Mouse (Mus musculus) adrenal gland, adult 18-20 months (tissue): ENCODE measurements around the gene Siae. TPM values are rescaled to one million over a fixed set of nuclear protein-coding genes. Genes with fewer than 3 reads are reported as not detected.
A peak's percentile ranks its signal among the peaks of the same experiment; 100 is the strongest.

ENCODE experiments used
- DNase-seq, 2 experiments: peaks; one replicate each; pipeline ENCODE4 v3.0.0; 2021 to 2022; ENCODE audit warnings: low spot score in 2 of 2
- long read RNA-seq, 2 experiments: library from polyadenylated mRNA; stranded (forward); transcript quantifications; one replicate each; pipeline ENCODE4 v2.0.0; 2021
- total RNA-seq, 2 experiments: library from RNA; stranded (reverse); gene quantifications; 1 replicate in 1 of 2; 2 replicates in 1 of 2; pipeline ENCODE4 v1.2.3; 2021

The Siae gene
- 10 to 100 TPM; 16.2 to 17.7 TPM for total RNA-seq
- long read RNA-seq, experiment 1, full-length matches to known transcripts, result 3 of 3 reads
- long read RNA-seq, experiment 1, partial matches to known transcripts, result 0 of 3 reads
- long read RNA-seq, experiment 1, other reads (novel, unspliced or antisense), result 0 of 3 reads
- long read RNA-seq, experiment 2, full-length matches to known transcripts, result 11 of 15 reads
- long read RNA-seq, experiment 2, partial matches to known transcripts, result 3 of 15 reads
- long read RNA-seq, experiment 2, other reads (novel, unspliced or antisense), result 1 of 15 reads

DNA sequence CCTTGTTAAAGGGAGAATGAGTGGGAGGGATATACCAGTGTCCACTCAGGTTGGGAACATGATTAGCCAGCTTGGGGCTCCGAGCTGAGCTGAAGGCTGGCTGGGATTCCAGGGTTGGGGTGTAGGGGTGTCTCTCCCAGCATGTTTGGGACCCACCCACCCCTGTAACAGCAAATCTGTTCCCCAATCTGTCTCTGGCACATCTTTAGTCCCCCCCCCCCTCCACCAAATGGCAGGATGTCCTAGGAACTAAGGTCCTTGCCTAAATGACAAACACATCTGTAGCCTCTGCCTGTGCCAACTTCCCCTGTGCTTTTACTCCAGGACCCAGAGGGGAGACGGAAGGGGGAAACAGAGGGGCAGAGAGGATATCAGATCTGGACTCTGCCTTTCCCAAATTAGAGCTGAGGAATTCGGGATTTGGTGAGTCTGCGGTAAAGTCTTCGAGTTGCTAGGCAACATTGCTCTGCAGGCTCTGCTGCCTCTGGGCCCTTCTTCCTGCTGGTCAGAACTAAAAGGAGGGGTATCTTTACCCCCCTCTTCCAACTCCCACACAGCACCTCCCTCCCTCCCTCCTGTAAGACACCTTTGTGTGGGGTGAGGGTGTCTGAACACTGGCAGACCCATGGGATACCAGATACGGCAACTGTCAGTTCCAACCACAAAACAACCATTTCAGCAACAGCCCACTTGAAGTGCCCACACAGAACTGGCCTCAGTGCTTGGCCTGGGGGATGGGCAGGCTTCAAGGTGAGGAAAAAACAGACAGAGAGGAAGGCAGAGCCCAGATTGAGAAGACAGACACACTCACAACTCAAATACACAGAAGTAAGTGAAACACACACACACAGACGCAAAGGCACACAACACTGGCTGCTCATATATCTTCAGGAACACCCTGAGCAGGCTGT, at the start of gene Siae:
TSS of gene Siae (plus strand) at position 861 of the 911 bp plus-strand sequence.
- DNase-seq, result no peak

DNA sequence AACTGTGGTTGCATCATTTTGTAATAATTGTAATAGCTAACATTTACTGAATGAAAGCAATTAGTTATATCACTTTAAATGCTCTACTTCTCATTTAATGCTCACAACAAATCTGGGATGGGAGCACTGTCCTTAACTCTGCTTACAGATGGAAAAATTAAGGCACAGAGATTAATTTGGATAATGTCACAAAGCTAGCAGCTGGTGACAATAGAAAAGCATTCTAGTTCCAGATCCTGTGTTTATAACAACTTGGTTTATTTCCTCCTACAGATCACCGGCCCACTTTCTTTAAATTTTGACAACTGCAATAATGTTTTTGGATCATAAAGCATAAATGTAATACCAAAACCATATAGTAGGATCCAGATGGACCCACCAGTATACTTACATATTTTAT, 49.5 kb upstream of the Siae start:
- DNase-seq, result no peak

DNA sequence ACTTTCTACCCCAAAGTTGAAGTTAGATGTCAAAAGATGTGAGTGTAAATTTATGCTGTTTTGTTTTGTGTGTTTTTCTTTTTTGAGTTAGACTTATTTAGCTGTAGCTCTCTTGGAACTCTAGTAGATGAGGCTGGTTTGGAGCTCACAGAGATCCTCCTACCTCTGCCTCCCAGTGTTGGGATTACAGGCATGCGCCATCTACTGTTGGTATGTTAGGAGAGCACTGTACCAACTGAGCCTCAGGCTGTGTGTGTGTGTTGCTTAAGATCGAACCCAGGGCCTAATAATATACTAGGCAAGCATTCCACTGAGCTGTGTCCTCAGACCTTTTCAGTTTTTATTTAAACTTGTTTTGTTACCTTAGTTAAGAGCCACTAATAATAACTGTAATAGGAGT, 43.4 kb upstream of the Siae start:
- no peak for DNase-seq

DNA sequence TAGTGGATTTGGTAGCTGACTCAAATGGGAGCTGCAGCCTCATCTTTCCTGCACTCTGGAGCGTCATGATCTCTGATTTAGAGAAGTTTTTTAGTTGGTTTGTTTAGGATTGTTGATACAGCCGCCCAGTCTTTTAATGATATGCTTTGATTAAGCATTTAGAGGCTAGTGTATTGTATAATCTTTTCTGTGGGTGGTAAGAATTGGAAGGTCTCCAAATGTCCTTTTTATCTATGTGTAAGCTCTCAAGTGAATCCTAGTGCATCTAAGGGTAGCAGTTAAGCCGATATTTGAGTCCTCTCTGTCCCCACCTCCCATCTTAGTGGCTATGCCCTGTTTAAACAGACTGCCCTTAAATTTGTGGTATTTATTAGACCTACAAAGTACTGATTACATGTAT, 41.0 kb upstream of the Siae start:
- no peak for DNase-seq

DNA sequence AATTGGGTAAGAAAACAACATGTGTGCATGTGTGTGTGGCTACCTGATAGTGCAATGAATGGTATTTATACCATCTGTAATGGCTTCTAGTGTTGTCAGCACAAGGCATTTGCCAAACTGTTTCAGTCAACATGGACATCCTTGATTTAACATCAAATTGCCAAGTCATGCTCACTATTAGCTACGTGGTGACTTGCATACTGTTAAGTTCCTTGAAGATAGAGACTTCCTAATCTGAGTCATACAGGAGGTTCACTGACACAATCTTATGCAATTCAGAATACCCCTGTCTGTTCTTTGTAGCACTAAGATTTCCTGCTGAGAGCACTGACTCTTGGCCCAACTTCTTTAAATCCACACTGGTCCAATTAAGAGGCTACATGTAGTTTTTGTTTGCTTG, 38.0 kb upstream of the Siae start:
- no peak for DNase-seq

DNA sequence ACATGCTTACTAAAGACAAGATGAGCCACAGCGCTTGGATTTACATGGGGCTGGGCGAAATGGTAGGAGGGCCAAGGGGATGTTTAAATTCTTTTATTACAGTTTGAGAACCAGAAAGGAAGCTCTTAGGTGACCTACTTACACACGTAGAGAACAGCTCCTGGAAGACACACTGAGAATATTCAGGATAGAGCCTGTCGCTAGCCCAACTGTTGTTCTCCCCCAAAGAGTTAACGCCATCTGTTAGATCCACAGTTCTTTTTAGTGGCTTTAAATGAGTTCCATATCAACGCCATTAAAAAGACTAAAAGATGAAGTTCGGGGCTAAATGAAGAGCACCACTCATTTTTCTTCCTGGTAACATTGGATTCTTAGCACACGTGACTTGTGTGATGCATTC, 36.5 kb upstream of the Siae start:
- DNase-seq, result no peak

DNA sequence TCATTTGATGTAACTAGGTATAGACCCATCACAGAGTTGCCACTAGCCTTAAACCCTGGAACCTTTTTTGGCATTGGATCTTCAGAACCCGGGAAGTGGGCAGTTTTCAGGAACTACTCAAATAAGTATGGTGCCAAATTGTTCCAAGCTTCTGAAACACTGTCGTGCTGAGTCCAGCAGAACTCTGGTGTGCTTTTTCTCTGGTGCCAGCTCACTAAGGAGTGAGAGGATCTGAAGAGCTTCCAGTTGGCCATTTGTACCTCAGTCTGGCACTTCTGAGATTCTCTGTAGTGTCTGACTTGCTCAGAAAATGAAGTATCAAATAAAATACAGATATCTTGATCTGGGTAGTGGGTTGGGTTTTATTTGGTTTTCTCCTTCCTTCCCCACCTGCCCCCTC, 35.5 kb upstream of the Siae start:
- no peak for DNase-seq

DNA sequence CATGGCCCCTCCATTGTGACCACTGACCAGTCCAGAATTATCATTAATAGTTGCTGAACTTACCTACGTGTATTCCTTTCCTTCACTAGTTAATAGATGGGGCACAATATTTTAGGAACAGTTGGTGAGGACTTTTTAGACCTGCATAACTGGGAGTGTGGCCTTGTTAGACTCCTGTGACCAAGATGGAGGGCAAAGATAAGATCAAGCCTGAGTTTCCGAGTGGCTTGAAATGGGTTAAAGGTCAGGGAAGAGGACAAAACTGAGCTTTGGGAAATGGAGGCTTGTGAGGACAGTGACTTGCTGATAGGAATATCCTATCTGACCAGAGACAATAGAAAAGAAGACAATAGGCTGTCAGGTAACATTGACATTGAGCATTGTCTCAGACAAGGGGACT, 30.0 kb upstream of the Siae start:
- no peak for DNase-seq

DNA sequence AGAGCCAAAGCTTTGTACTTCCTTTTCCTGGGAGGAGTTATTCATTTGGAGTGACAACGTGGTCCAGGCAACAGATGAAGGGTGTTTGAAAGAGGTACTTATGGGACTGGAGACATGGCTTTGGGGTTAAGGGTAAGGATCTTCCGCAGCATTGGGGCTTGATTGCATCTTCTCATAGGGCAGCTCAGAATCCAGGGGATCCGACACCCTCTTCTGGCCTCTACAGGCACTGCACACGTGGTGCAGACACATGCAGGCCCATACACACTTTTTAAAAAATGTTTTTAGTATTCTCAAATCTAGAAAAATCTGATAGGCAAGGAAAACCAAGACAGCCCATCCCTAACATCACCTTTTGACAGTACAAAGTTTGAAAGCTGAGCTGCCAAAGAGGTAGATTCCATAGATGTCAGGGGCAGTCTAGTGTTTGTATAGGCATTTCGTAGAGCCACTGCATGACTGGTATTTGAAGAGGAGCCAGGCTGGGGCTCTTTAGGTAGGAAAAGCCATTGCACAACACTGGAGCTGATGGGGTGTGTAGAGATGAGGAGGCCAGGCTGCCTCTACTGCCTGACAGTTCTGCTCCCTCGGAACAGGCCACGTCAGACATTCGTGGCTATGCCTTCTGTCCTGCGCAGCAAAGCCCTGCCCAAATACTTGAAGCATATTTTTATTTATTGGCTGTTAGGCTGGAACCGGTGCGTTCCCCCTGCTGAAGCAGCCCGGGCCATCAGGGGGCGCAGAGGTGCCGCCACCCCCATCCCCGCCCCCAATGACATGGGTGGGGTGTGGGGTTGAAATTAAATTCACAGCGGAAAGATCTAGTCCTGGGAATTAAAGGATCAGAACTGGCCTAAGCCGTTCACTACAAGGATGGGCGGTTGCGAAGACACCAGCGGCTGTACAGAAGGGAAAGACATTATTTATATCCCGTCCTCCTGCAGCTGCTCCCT, 28.8 kb upstream of the Siae start:
- DNase-seq, result peak in 1 of 2 experiments; percentile 33

DNA sequence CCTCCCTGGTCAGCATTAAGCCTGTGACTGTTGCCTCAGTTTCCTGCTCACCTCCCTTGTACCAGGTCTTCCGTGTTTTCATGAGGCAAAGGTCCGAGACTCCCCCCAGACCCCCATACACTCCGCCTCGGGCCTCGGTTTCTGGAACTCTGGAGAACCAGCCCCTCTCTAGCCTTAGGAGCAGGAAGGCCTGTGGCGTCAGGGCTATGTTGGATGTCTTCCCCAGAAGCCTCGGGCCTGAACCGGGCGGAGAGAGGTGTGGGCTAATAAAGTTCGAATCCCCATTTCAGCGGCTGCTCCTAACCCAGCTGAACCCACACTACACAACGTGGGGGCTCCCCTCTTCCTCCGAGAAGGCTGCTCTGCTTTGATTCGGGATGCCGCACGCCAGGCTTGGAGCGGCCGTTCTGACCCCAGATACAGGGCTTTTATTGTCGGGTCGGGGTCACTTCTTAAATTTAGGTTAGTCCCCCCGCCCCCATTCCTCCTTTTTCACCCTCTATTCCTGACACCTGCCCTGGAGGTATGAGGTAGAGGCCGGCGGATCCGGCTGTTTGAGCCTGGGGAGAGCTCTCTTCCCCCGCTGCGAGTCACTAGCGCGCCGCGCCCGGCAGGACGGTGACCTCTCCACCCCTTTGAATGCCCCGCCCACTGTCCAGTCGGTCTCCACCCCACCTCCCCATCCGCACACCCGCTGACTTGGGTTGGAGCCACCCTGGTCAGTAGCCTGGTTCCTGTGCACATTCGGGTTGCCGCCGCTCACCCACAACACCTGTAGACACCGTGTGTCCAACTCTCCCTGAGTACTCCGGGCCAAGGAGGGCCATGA, 27.9 kb upstream of the Siae start, which contains the start of gene Esam:
TSS of gene Esam (plus strand) at position 683 of the 829 bp plus-strand sequence.
- peak; percentile 53 to 72 for DNase-seq

DNA sequence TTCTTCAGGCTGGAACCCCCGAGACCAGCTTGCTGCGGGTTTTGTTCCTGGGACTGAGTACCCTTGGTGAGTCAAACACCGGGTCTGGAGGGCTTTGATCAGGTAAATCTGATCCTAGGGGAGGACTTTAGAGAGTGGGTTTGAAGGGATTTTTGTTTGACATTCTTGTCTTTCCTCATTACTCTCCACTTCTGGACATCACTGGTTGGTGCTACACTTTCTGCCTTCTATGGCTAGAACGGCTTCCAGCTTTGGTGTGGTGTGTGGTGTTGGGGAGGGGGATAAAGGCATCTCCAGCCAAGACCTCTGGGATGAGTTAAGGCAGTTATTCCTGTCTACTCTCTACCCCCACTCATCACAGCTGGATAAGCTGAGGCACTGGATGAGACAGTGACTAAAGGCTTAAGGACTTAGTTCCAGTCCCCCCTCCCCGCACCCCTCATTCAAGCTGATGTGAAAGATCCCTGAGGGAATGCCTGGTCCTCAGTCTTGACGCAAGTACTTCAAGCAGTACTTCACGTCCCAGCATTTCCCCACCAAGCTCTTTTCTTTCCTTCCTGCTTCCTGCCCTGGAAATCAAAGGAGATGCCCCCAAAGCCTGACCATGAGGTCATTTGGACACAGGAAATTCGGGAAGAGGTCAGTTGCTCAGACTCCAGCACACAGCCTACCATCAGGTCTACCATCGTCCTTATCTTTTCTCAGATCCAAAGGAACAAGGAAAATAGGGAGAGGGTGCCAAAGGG, 27.1 kb upstream of the Siae start:
- no peak for DNase-seq

DNA sequence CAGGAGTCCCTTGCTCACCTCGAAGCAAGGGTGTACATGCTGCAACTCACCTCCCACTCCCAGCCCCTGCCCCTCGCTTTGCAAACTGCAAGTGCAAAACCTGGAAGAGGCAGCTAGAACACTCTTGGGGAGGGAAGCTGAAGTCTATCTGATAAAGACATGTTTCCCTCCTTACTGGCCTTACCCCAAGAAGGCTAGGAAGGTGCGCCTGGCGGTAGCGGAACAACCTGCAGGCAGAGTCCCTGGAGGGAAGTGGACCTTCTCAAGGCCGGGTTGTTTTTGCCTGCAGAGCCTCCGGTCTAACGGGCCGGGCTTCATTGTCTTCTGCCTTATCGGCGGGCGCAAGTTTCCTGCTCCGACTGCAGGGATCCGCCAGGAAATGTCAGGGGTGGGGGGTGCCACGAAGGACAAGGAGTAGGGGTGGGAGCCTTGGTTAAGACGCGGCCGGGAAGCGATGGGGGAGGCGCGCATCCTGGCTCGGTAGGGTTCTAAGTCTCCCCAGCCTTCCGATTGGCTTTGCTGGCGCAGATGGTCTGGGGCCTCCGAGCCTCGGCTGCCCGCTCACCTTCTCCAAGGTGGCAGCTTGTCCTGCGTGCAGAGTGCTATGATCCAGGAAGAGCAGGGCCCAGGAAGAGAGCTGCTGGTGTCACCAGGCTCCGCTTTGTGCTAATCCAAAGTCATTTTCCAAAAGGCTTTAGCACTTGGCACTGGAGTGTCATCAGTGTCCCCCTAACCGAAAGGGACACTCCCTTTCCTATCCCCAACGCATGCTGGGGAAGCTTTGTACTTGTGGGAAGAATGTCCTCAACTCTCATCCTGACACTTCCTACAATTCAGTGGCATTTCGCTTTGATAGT, 25.2 kb upstream of the Siae start:
- peak; percentile 46 to 62 for DNase-seq

DNA sequence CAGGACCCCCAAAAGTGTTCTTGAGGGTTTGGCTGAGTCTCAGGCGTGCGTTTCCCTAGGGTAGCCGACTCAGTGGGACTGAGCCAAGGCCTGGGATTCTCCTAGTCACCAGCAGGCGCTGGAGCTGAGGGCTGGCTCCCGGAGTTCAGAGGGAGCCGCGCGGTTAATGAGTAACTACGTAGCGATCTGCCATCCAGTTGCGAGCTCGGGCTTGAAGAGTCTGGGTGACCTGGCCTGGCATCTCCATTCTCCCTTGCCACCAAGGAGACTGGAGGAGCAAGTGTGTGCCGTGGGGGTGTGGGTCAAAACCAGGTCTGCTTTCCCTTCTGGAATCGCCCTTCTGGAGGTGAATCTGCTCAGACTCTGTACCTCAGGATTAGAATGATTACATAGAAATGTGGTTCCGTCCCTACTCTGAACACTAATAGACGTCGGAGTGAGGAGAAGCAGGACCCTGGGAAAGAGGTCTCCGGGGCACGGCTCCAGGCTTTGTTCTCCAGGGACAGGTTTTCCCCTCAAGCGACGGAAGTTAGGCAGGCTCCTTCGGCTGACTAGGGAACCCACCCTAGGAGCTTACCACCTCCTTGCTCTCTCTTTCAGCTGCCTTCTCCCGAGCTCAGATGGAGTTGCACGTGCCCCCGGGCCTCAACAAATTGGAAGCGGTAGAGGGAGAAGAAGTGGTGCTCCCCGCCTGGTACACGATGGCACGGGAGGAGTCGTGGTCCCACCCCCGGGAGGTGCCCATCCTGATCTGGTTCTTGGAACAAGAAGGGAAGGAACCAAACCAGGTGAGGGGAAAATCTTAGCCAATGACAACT, 24.4 kb upstream of the Siae start:
- peak in 1 of 2 experiments; percentile 40 for DNase-seq

DNA sequence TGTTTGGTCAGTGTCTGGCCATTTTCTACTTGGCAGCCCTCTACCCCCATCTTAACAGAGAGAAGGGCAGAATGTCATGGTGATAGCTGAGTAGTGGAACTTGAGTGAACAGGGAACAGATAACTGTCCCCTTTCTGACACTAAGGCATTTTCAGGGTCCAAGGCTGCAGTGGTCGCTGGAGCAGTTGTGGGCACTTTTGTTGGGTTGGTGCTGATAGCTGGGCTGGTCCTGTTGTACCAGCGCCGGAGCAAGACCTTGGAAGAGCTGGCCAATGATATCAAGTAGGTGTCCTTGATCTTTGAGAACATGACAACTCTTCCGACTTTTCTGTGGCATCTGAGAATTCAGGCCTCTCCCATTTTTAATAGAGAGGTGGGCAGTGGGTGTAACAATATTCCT, 18.6 kb upstream of the Siae start:
- DNase-seq, result no peak

DNA sequence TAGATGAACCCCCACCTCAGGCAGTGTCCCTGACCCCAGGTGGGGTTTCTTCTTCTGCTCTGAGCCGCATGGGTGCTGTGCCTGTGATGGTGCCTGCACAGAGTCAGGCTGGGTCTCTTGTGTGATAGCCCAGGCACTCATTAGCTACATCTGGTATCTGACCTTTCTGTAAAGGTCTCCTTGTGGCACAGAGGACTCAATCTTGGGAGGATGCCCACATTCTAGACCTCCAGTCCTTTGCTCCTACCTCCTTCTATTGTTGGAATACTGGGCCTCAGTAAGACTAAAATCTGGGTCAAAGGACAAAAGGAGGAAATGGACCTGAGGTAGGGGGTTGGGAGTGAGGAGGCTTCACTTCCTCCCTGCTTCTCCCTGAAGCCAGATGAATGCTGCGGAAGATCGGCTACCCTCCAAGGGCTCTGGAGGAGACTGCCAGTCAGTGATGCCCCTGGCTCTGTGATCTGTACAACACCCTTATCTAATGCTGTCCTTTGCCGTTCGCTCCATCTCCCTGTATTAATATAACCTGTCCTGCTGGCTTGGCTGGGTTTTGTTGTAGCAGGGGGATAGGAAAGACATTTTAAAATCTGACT, 17.7 kb upstream of the Siae start:
- DNase-seq, result no peak

DNA sequence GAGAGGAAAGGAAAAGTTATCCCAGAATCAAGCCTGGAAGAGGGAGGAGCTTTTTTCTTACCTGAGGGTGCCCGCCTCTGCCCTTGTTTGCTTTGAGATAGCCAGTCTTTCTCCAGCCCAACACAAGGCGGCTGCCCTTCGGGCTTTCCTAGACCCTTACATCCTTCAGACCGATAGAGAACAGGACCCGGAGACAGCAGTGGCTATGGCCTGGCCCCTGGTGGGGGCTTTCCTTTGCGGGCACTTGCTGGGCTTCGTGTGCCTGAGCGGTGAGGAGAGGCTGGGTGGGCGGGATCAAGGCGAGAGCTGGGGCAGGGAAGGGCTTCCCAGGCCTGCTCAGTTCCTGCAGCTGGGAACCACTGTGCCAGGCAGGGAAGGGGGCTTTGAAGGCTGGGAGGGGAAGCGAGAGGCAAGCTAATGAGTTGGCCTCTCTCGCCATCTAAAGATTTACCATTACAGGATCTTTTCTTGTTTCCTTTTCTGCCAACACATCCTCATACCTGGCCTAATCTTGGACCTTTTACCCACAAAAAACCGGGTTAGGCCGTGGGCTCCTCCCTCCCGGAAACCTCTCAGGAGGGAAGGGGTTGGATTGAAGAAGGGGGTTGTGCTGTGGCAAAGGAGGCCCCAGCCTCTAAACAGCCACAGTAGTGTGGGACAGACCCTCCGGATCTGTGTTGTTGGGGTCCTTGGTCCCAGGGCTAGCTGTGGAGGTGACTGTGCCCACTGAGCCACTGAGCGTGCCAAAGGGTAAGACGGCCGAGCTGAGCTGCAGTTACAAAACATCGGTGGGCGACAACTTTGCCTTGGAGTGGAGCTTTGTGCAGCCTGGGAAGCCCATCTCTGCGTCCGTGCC, 16.1 kb upstream of the Siae start, which contains the start of gene Vsig2:
TSS of gene Vsig2 (plus strand) at position 86 of the 856 bp plus-strand sequence.
- DNase-seq, result no peak
